Mouse (Mus musculus) megakaryocyte, embryonic 14.5 days (primary cell): ENCODE results near the gene Arhgap5.

Experiments used
- FLI1 ChIP-seq: IDR thresholded peaks from 2 replicates; pipeline ENCODE4 v1.6.1; 2012; ENCODE audit warnings: low read length, inconsistent platforms, mixed read lengths
- GATA1 ChIP-seq: IDR thresholded peaks from 3 replicates; pipeline ENCODE4 v1.6.1; 2012; ENCODE audit warnings: mixed read lengths, low read length, inconsistent platforms, borderline replicate concordance

- TF ChIP-seq GATA1 (no peak), FLI1 (no peak)
These were observed 32.2 kb upstream of the Arhgap5 start for GRCm38 (mm10) chr12:52471621-52472020.
